Mouse (Mus musculus) cortical plate, adult 2 months (tissue): ENCODE data around the gene Olfr497. TPM values are rescaled to one million over a fixed set of nuclear protein-coding genes. Genes with fewer than 3 reads are reported as not detected.

Experiments
- H3K27ac ChIP-seq: fragments of 200-500 bp; 2 replicates; pipeline ENCODE4 v1.5.1; 2012; ENCODE audit warnings: low read length, control low read depth, inconsistent platforms; ENCODE audit not compliant: insufficient read depth
- H3K4me1 ChIP-seq: fragments of 200-500 bp; 2 replicates; pipeline ENCODE4 v1.6.1; 2011; ENCODE audit warnings: low read length; ENCODE audit not compliant: control insufficient read depth, insufficient read depth
- H3K4me3 ChIP-seq: fragments of 200-500 bp; 2 replicates; pipeline ENCODE4 v1.5.1; 2011; ENCODE audit warnings: mild to moderate bottlenecking, low read length, control low read depth; ENCODE audit not compliant: insufficient read depth
- CTCF ChIP-seq: fragments of 200-500 bp; IDR thresholded peaks from 2 replicates; pipeline ENCODE4 v1.5.1; 2011; ENCODE audit warnings: mild to moderate bottlenecking, control low read depth, low read length; ENCODE audit not compliant: insufficient read depth; ENCODE audit errors: extremely low read depth
- POLR2A ChIP-seq: fragments of 200-500 bp; IDR thresholded peaks from 2 replicates; pipeline ENCODE4 v1.6.1; 2011; ENCODE audit warnings: mild to moderate bottlenecking, low read length, control low read depth; ENCODE audit not compliant: insufficient read depth; ENCODE audit errors: extremely low read depth
- polyA plus RNA-seq: library from polyadenylated mRNA; depleted of rRNA; stranded (reverse); fragments of >200 nt; gene quantifications from 2 replicates; pipeline ENCODE4 v1.2.3, GENCODE M21; 2012; rRNA removed

Olfr497 gene
- polyA plus RNA-seq = not detected in 2 replicates

DNA sequence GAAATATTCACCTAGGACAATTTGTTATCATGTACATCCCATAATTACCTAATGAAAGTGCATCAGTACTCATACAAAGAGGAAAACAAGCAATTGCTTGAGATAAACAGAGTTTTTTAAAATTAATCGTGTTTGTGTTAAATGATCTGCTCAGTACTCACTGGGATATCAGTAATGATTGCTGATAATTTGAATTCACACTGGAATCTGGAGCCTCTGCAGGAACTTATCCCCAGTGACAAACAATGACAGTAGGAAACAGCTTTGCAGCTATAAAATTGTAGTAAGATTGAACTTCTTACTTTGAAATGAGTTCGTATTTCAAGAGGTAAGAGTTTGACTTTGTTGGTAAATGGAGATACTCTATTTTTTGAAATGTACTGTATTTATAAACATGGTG is at the start of gene Olfr497:
Olfr497 (plus strand) TSS at position 301 of the 400 bp plus-strand sequence.
- no peaks in the 10 kb centered on the region for H3K4me1 ChIP-seq
- H3K27ac ChIP-seq = no peak within 1 kb of the TSS
- TF ChIP-seq POLR2A (no peak), CTCF (no peak)
- no peak within 1 kb of the TSS for H3K4me3 ChIP-seq

GRCm38 (mm10) chr7:108392867-108393266 is 27.4 kb upstream of the Olfr497 start, which contains the start of gene Olfr495:
TSS of gene Olfr495 (plus strand) at chr7:108393167.
- Histone ChIP-seq H3K4me1 (no peaks in the 10 kb centered on the region), H3K27ac (no peak within 1 kb of the TSS), H3K4me3 (no peak within 1 kb of the TSS)
- no peak for TF ChIP-seq CTCF
- TF ChIP-seq POLR2A = no peak

GRCm38 (mm10) chr7:108465026-108465425 is 44.8 kb downstream of the Olfr497 start, which contains the start of gene Olfr498:
TSS of gene Olfr498 (plus strand) at chr7:108465326.
- H3K27ac ChIP-seq = no peak within 1 kb of the TSS
- TF ChIP-seq CTCF = no peak
- H3K4me1 ChIP-seq = no peaks in the 10 kb centered on the region
- no peak within 1 kb of the TSS for H3K4me3 ChIP-seq

Other genes starting within 250 kb of the Olfr497 start
- not detected in 2 replicates for gene Olfr486, start 247.7 kb upstream of the Olfr497 start, polyA plus RNA-seq
- not detected in 2 replicates for gene Olfr487, start 205.8 kb upstream of the Olfr497 start, polyA plus RNA-seq
- gene Olfr488, start 162.1 kb upstream of the Olfr497 start, polyA plus RNA-seq = not detected in 2 replicates
- not detected in 2 replicates for gene Olfr490, start 131.5 kb upstream of the Olfr497 start, polyA plus RNA-seq
- gene Olfr491, start 107.0 kb upstream of the Olfr497 start, polyA plus RNA-seq = not detected in 2 replicates
- gene Olfr492, start 96.7 kb upstream of the Olfr497 start, polyA plus RNA-seq = not detected in 2 replicates
- gene Olfr493, start 73.4 kb upstream of the Olfr497 start, polyA plus RNA-seq = not detected in 2 replicates
- gene Olfr494, start 55.1 kb upstream of the Olfr497 start, polyA plus RNA-seq = not detected in 2 replicates
- gene Olfr495, start 27.3 kb upstream of the Olfr497 start, polyA plus RNA-seq = not detected in 2 replicates
- gene Olfr498, start 44.9 kb downstream of the Olfr497 start, polyA plus RNA-seq = not detected in 2 replicates
- gene Olfr502, start 104.6 kb downstream of the Olfr497 start, polyA plus RNA-seq = not detected in 2 replicates
- gene Olfr503, start 124.1 kb downstream of the Olfr497 start, polyA plus RNA-seq = not detected in 2 replicates
- not detected in 2 replicates for gene Olfr504, start 145.4 kb downstream of the Olfr497 start, polyA plus RNA-seq
- not detected in 2 replicates for gene Olfr506, start 190.4 kb downstream of the Olfr497 start, polyA plus RNA-seq
- not detected in 2 replicates for gene Olfr507, start 201.4 kb downstream of the Olfr497 start, polyA plus RNA-seq
- gene Olfr508, start 209.6 kb downstream of the Olfr497 start, polyA plus RNA-seq = not detected in 2 replicates
- gene Olfr509, start 231.5 kb downstream of the Olfr497 start, polyA plus RNA-seq = not detected in 2 replicates
- gene Olfr510, start 246.0 kb downstream of the Olfr497 start, polyA plus RNA-seq = not detected in 2 replicates